Mouse (Mus musculus) layer of hippocampus, postnatal 14 days (tissue): ENCODE results near the gene Abca1. TPM values are rescaled to one million over a fixed set of nuclear protein-coding genes. Genes with fewer than 3 reads are reported as not detected.

ENCODE experiments used
- DNase-seq, 2 experiments: peaks; one replicate each; pipeline ENCODE4 v3.0.0; 2021 to 2022; ENCODE audit warnings: low spot score in 2 of 2, mixed read lengths in 1 of 2
- total RNA-seq, 2 experiments: library from RNA; stranded (reverse); gene quantifications; 2 replicates each; pipeline ENCODE4 v1.2.3; 2021

The Abca1 gene
- total RNA-seq, 2 experiments from 2014 or later: 30.1 to 33.6 TPM

DNA sequence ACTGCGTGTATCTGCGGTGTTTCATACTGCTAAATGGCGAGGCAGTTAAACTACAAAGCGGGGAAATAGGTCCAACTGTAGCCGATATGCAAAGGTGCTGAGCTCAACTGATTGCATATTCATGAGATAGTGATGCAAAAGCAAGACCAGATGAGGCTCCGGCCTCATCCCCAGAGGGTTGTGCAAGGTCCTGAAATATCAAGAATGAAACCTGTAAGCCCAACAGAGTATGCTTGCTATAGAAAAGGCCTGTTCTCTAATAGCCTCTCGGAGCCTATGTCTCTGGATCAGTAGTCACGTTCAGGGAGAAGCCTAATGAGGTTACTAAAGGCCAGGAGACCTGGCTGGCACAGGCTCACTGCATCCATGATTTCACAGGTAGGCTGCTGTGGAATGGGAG lies 9.2 kb downstream of the Abca1 start:
- DNase-seq: no peak

DNA sequence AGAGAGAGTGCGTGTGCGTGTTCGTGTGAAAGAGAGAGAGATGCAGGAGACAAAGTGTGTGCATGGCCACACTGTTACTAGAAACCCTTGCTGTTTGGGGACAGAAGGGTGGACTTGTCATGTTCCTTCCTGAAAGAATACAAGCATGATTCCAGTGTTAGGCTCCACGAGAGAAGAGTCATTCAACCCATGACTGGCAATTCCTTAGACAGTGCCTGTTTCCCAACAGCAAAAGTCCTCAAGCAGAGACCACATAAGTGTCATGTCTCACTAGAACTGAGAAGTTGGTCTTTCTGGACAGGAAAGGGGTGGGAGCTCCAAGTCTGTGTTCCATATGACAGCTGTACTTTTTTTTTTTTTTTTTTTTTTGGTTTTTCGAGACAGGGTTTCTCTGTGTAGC lies 10.1 kb downstream of the Abca1 start:
- no peak for DNase-seq

DNA sequence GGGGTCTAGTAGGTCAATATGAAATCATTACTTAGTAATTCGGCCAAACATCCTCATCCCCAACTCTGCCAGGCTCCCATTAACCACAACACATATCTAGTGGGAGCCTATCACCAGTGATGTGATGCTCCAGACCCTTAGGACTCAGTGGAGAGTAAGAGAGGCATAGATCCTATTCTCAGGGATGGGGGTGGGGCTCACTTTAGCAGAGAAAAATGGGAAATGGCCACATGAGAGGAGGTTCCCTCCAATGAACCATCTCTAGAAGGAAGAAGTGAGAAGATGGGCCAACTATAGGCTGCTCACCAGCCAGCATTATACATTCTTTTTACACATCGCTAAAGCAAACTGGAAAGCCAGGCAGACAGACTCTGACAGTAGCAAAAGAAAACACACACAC lies 10.9 kb downstream of the Abca1 start:
- DNase-seq: no peak

- no peak for DNase-seq
Observed at GRCm38 (mm10) chr4:53147454-53147853, 12.2 kb downstream of the Abca1 start.

- DNase-seq: no peak
Observed at GRCm38 (mm10) chr4:53147046-53147445, 12.6 kb downstream of the Abca1 start.

DNA sequence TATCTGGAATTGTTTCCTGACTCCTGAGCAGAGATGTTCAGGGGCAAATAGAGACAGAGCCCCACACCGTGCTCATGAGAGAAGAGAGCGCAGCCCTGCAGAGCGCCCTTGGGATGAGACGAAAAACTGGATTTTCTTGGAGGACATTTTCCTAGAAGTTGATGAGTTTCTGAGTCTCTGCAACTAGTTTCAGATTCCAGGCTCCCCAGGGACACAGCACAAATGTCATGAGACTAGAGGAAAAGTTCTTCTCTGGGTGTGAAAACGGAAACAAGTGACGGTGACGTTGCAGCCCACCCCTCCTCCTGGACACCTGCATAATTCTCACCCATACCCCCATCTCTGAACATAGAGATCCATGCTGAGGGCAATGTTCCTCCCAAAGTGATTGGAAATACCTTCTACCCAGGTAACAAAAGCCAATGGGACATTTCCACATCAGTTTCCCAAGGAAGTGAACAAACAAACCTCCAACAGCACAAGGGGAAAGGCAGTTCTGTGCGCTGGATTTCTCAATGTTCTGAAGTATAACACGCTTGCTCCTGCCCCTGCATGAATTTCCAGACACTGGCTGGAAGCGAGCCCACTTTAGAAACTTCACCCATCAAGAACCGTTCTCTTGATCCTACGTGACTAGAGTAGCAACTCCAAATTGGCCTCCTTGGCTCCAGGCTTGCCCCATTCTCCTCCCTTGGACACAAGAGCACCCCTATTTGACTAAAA lies 13.3 kb downstream of the Abca1 start:
- DNase-seq: no peak

- no peak for DNase-seq
Observed at GRCm38 (mm10) chr4:53145434-53146168, 14.1 kb downstream of the Abca1 start.

DNA sequence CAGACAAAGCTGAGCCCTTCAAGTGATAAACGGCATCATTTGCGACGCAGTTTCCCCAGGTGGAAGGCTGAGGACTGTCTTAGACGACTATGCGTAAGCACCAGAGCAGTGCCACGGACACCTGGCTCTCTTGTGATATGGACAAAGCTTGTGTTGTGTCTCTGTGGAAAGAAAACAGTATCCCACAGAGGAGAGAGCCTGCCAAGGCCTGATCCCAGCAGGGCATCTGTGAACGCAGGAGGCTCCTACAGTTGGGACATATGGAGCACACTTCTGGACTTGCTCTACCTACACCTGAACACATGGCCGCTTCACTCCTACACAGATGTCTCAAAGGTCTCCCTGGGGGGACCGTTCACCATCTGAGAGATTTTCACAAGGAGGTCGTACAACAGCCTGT lies 15.1 kb downstream of the Abca1 start:
- no peak for DNase-seq

- DNase-seq: no peak
Observed at GRCm38 (mm10) chr4:53144021-53144420, 15.7 kb downstream of the Abca1 start.

DNA sequence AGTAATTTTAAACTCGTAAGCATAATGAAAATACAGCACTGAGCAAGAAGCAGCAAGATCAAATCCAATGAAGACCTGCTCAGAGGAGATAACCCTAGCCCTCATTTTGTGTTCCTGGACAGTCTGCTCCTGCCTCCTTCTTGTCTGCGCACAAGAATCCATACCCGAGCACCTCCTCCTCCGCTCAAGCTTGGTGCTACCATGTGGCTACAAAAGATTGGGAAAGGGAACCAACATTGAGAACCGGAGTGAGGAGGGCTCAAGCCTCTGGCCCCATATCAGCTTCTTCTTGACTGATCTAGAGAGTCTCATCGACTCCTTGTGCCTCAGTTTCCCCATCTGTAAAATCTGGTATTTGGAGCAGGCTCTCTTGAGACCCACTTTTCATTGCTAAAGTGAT lies 19.0 kb downstream of the Abca1 start:
- no peak for DNase-seq

- no peak for DNase-seq
Observed at GRCm38 (mm10) chr4:53139495-53139894, 20.2 kb downstream of the Abca1 start.

DNA sequence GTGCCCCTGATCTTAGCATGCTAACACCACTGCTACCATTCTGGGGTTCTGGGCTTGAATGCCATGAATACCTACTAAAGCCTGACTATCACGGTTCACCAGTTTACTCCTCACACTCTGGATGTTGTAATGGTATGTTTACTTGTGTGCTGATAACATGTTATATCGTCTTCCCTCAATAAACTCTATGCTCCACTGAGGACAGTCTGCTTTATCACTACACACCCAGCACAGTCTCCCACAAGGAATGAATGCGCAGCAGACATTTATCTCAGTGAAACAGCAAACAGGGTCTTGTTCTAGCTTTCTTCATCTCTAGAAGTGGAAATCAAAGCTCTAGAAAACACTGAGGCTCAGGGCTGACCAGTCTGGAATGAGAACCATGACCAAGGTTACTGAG lies 20.7 kb downstream of the Abca1 start:
- no peak for DNase-seq

GRCm38 (mm10) chr4:53137087-53137486 lies 22.6 kb downstream of the Abca1 start:
- no peak for DNase-seq

GRCm38 (mm10) chr4:53134816-53135215 lies 24.9 kb downstream of the Abca1 start:
- DNase-seq: no peak

DNA sequence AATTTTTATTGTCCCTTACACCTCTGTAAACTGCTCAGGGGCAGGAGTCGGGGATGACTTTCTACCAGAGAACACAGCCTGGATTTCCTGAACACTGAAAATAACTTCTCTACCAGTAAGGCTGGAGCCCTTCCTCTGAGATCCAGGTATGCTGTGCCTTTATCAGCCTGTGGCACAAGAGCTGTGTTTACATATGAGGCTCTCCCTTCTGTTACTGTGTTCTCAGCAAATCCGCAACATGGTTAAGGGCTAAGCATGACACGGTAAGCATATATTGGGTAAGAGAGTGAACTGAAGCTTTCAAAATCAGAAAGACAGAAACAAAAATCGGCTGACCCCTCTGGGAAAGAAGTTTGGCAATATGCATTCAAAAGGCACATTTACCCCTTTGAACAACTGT lies 25.7 kb downstream of the Abca1 start:
- DNase-seq: no peak

GRCm38 (mm10) chr4:53131538-53131937 lies 28.2 kb downstream of the Abca1 start:
- DNase-seq: no peak

DNA sequence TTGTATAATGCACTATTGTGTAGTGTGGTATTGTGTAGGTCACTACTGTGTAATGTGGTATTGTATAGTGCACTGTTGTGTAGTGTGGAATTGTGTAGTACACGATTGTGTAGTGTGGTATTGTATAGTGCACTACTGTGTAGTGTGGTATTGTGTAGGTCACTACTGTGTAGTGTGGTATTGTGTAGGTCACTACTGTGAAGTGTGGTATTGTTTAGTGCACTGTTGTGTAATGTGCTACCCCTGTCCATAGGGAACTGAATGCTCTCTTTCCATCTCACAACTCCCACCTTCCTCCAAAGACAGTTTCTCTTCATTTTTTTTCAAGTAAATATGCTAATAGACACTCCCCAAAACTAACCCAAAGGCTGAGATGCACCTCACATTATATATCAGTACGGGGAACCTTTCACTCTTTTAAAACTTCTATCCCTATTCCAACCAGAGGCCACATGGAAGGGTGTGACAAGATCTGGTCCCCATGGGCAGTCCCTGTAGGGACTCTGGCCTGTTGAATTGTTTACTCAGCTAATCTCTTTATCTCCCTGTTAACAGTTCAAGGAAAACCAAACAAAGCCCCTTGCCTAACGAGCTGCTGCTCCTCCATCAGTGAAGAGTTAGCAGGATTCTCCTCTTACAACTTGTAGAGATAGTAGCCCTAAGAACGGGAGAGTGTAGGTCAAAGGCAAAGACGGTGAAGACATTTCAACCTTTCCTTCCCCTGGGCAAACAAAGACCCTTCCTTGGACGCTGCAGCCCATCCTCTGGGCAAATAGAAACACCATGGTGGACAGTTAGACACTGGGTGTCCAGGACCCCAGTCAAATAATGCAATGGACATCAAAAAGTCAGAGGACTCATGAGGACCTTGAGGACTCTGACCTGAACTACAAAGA lies 28.8 kb downstream of the Abca1 start:
- no peak for DNase-seq

DNA sequence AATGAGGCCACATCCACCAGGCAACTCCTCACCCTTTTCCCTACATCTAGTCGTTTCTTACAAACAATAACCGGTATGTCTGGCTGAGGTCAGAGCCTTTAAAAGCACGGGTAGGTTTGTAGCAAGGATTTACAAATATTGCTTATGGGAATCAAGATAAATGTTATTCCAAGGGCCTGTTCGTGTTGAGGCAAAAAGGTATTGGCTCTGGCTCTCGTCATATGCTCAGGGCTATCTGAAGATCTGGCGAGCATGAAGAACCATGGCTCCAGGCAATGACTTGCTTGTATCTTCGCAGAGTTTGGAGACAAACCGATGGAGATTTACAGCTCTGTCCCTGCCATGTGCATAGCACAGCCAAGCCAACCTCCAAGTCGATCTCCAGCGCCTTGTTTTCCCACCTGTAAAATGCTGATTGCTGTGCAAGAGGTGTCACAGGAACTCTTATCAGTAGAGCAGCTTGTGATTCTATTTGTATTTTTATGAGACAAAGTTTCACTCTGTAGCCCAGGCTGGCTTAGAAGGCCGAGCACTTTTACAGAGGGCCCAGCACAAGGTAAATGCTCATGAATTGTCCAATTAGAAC lies 29.9 kb downstream of the Abca1 start:
- no peak for DNase-seq

GRCm38 (mm10) chr4:53127266-53127665 lies 32.4 kb downstream of the Abca1 start:
- no peak for DNase-seq

- DNase-seq: no peak
Observed at GRCm38 (mm10) chr4:53126794-53127193, 32.9 kb downstream of the Abca1 start.

- DNase-seq: no peak
Observed at GRCm38 (mm10) chr4:53124837-53125490, 34.7 kb downstream of the Abca1 start.
